ENCODE assay signal across 10 mouse cellular contexts in genomic region chr7:45819843-45820242, GRCm38 (mm10). TPM values are rescaled to one million over a fixed set of nuclear protein-coding genes. Genes with fewer than 3 reads are reported as not detected.
DNase-seq lines count a peak whose midpoint lies in the region; ATAC-seq and TF ChIP-seq lines count a peak whose summit lies in the region.
"Had no signal": no experiment of that assay in that cellular context is flagged by ENCODE, and none has a peak within 500 bp of the region (broad histone marks: within the 10 kb centered on the region; RNA-seq: fewer than 3 reads in every experiment).

No protein-coding gene starts in this region.

- H3K4me1 ChIP-seq in forebrain, embryonic 12.5 days = peaks cover 13% of the 10 kb centered on the region
- H3K4me1 ChIP-seq in forebrain, embryonic 11.5 days (replicated peaks; ENCODE audit: control insufficient read depth, insufficient read depth, low read length) = peaks cover 10% of the 10 kb centered on the region; the same call in 1 of the 2 replicates
- peaks cover 18% of the 10 kb centered on the region for H3K4me1 ChIP-seq in liver, embryonic 12.5 days
- H3K4me1 ChIP-seq in liver, postnatal 0 days (ENCODE audit: insufficient read depth) = peaks cover 2% of the 10 kb centered on the region; the same call in 1 of the 2 replicates
- H3K4me1 ChIP-seq in hindbrain, embryonic 12.5 days = peaks cover 15% of the 10 kb centered on the region
- peaks cover 6% of the 10 kb centered on the region for H3K4me1 ChIP-seq in liver, embryonic 15.5 days (replicated peaks)

- no peak for TF ChIP-seq CTCF in liver, postnatal 0 days (IDR thresholded peaks at IDR 0.05; ENCODE audit: low read depth)

- peaks cover 21% of the 10 kb centered on the region for H3K36me3 ChIP-seq in forebrain, embryonic 12.5 days (replicated peaks)
- H3K36me3 ChIP-seq in forebrain, embryonic 11.5 days (ENCODE audit: control insufficient read depth, insufficient read depth, low read length) = no peaks in the 10 kb centered on the region; the same call in 1 of the 2 replicates
- peaks cover 27% of the 10 kb centered on the region for H3K36me3 ChIP-seq in liver, embryonic 12.5 days
- no peaks in the 10 kb centered on the region; the same call in 1 of the 2 replicates for H3K36me3 ChIP-seq in liver, postnatal 0 days (replicated peaks; ENCODE audit: insufficient read depth, low read length)
- peaks cover 18% of the 10 kb centered on the region for H3K36me3 ChIP-seq in hindbrain, embryonic 12.5 days
- H3K36me3 ChIP-seq in liver, embryonic 15.5 days (replicated peaks) = peaks cover 12% of the 10 kb centered on the region

- no peak for DNase-seq in forebrain, embryonic 11.5 days (ENCODE audit: low spot score)
- DNase-seq in liver, postnatal 0 days = no peak
- no peak for DNase-seq in yolk sac, embryonic 10.5 days (ENCODE audit: low spot score)
- no peak for DNase-seq in spleen, adult 12 weeks (ENCODE audit: low spot score)
- DNase-seq: embryo, embryonic 11 days; right cerebral cortex, adult 18-20 months had no signal

- ATAC-seq in forebrain, embryonic 12.5 days (ENCODE audit: low FRiP score) = no peak
- ATAC-seq in forebrain, embryonic 11.5 days (replicated peaks; ENCODE audit: low FRiP score) = no peak
- ATAC-seq in liver, embryonic 12.5 days = no peak
- ATAC-seq in liver, postnatal 0 days = no peak
- no peak for ATAC-seq in hindbrain, embryonic 12.5 days (ENCODE audit: low FRiP score)
- no peak for ATAC-seq in liver, embryonic 15.5 days (ENCODE audit: insufficient read depth)

- H3K27ac ChIP-seq in forebrain, embryonic 12.5 days = no peak overlapping the region
- H3K27ac ChIP-seq in forebrain, embryonic 11.5 days (ENCODE audit: low read depth, low read length) = no peak overlapping the region
- no peak overlapping the region for H3K27ac ChIP-seq in liver, embryonic 12.5 days
- no peak overlapping the region for H3K27ac ChIP-seq in liver, postnatal 0 days (ENCODE audit: low read depth)
- H3K27ac ChIP-seq in hindbrain, embryonic 12.5 days = no peak overlapping the region; the same call in 1 of the 2 replicates
- no peak overlapping the region for H3K27ac ChIP-seq in liver, embryonic 15.5 days (replicated peaks)

- H3K27me3 ChIP-seq in forebrain, embryonic 12.5 days = peaks cover 16% of the 10 kb centered on the region
- no peaks in the 10 kb centered on the region for H3K27me3 ChIP-seq in forebrain, embryonic 11.5 days (ENCODE audit: control insufficient read depth, insufficient read depth, low read length)
- H3K27me3 ChIP-seq in liver, embryonic 12.5 days (replicated peaks) = peaks cover 24% of the 10 kb centered on the region
- H3K27me3 ChIP-seq in liver, postnatal 0 days (ENCODE audit: insufficient read depth, low read length) = 0 out of 2 replicates have a peak, but pooled peaks cover 2% of the 10 kb centered on the region
- H3K27me3 ChIP-seq in hindbrain, embryonic 12.5 days = peaks cover 19% of the 10 kb centered on the region
- peaks cover 21% of the 10 kb centered on the region for H3K27me3 ChIP-seq in liver, embryonic 15.5 days

- no peaks in the 10 kb centered on the region for H3K9me3 ChIP-seq in forebrain, embryonic 12.5 days
- no peaks in the 10 kb centered on the region for H3K9me3 ChIP-seq in forebrain, embryonic 11.5 days (ENCODE audit: control insufficient read depth, low read length)
- H3K9me3 ChIP-seq in liver, embryonic 12.5 days (replicated peaks) = no peaks in the 10 kb centered on the region
- no peaks in the 10 kb centered on the region for H3K9me3 ChIP-seq in liver, postnatal 0 days (ENCODE audit: low read length)
- no peaks in the 10 kb centered on the region for H3K9me3 ChIP-seq in hindbrain, embryonic 12.5 days (replicated peaks)
- H3K9me3 ChIP-seq in liver, embryonic 15.5 days (replicated peaks) = no peaks in the 10 kb centered on the region

- TF ChIP-seq EP300 in liver, postnatal 0 days (IDR thresholded peaks at IDR 0.05; ENCODE audit: low read depth) = no peak

- 8% methylated on average over 25 of the region's 25 CpGs for WGBS in forebrain, embryonic 12.5 days
- WGBS in forebrain, embryonic 11.5 days = 9% methylated on average over 25 of the region's 25 CpGs
- 13% methylated on average over 25 of the region's 25 CpGs for WGBS in liver, embryonic 12.5 days (ENCODE audit: insufficient replicate concordance)
- 12% methylated on average over 25 of the region's 25 CpGs for WGBS in liver, postnatal 0 days (ENCODE audit: insufficient replicate concordance)
- WGBS in hindbrain, embryonic 12.5 days = 7% methylated on average over 23 of the region's 25 CpGs
- 14% methylated on average over 25 of the region's 25 CpGs for WGBS in liver, embryonic 15.5 days (ENCODE audit: insufficient replicate concordance)

- H3K4me2 ChIP-seq in forebrain, embryonic 12.5 days = 0 out of 2 replicates have a peak overlapping the region, but pooled peaks have one; percentile 8
- H3K4me2 ChIP-seq in forebrain, embryonic 11.5 days (ENCODE audit: low read depth, low read length, severe bottlenecking) = no peak overlapping the region
- peak overlapping the region; percentile 43 for H3K4me2 ChIP-seq in liver, embryonic 12.5 days
- H3K4me2 ChIP-seq in liver, postnatal 0 days (ENCODE audit: low read depth, low read length) = no peak overlapping the region
- peak overlapping the region; percentile 29 for H3K4me2 ChIP-seq in hindbrain, embryonic 12.5 days (replicated peaks)
- H3K4me2 ChIP-seq in liver, embryonic 15.5 days = peak overlapping the region; percentile 18; the same call in 1 of the 2 replicates

- H3K4me3 ChIP-seq in forebrain, embryonic 12.5 days (replicated peaks) = peak overlapping the region; percentile 2; the same call in 1 of the 2 replicates
- no peak overlapping the region for H3K4me3 ChIP-seq in forebrain, embryonic 11.5 days (ENCODE audit: low read depth, low read length)
- H3K4me3 ChIP-seq in liver, embryonic 12.5 days = 0 out of 2 replicates have a peak overlapping the region, but pooled peaks have one; percentile 7
- H3K4me3 ChIP-seq in liver, postnatal 0 days (ENCODE audit: low read depth, low read length) = no peak overlapping the region
- H3K4me3 ChIP-seq in hindbrain, embryonic 12.5 days = no peak overlapping the region
- H3K4me3 ChIP-seq in liver, embryonic 15.5 days (replicated peaks) = no peak overlapping the region

- peak overlapping the region; percentile 25; the same call in 1 of the 2 replicates for H3K9ac ChIP-seq in forebrain, embryonic 12.5 days
- H3K9ac ChIP-seq in forebrain, embryonic 11.5 days (ENCODE audit: low read length) = no peak overlapping the region
- H3K9ac ChIP-seq in liver, embryonic 12.5 days = no peak overlapping the region
- no peak overlapping the region for H3K9ac ChIP-seq in liver, postnatal 0 days (replicated peaks)
- H3K9ac ChIP-seq in hindbrain, embryonic 12.5 days = no peak overlapping the region
- no peak overlapping the region for H3K9ac ChIP-seq in liver, embryonic 15.5 days

RNA-seq across cellular contexts. Expression of gene Kcnj14, which starts 4.7 kb away (rescaled TPM):
- 0.73 and 0.95 TPM in 2 replicates for polyA plus RNA-seq in forebrain, embryonic 12.5 days (2016; fragmentation: Nextera tagmentation; extraction: Ambion mirVana)
- 0.37 and 0.45 TPM in 2 replicates for polyA plus RNA-seq in forebrain, embryonic 11.5 days (2014; fragmentation: Nextera tagmentation; extraction: Ambion mirVana)
- polyA plus RNA-seq in liver, embryonic 12.5 days (2016; fragmentation: Nextera tagmentation; extraction: Ambion mirVana) = 0.27 and 0.50 TPM in 2 replicates
- polyA plus RNA-seq in liver, postnatal 0 days (2015; fragmentation: Nextera tagmentation; extraction: Ambion mirVana) = 0.11 and 0.32 TPM in 2 replicates
- 0.80 and 0.96 TPM in 2 replicates for polyA plus RNA-seq in hindbrain, embryonic 12.5 days (2016; fragmentation: Nextera tagmentation; extraction: Ambion mirVana)
- polyA plus RNA-seq in liver, embryonic 15.5 days (2015; fragmentation: Nextera tagmentation; extraction: Ambion mirVana) = 0.06 and 0.12 TPM in 2 replicates

RNA-seq across cellular contexts. Expression of gene Cyth2, which starts 5.5 kb away (rescaled TPM):
- polyA plus RNA-seq in forebrain, embryonic 12.5 days (2016; fragmentation: Nextera tagmentation; extraction: Ambion mirVana) = 275 and 276 TPM in 2 replicates
- polyA plus RNA-seq in forebrain, embryonic 11.5 days (2014; fragmentation: Nextera tagmentation; extraction: Ambion mirVana) = 194 and 207 TPM in 2 replicates
- polyA plus RNA-seq in liver, embryonic 12.5 days (2016; fragmentation: Nextera tagmentation; extraction: Ambion mirVana) = 47.1 and 54.2 TPM in 2 replicates
- polyA plus RNA-seq in liver, postnatal 0 days (2015; fragmentation: Nextera tagmentation; extraction: Ambion mirVana) = 21.4 and 24.2 TPM in 2 replicates
- polyA plus RNA-seq in hindbrain, embryonic 12.5 days (2016; fragmentation: Nextera tagmentation; extraction: Ambion mirVana) = 280 and 284 TPM in 2 replicates
- polyA plus RNA-seq in liver, embryonic 15.5 days (2015; fragmentation: Nextera tagmentation; extraction: Ambion mirVana) = 30.4 and 30.9 TPM in 2 replicates

RNA-seq across cellular contexts. Expression of gene Grwd1, which starts 10.9 kb away (rescaled TPM):
- 55.5 and 60.0 TPM in 2 replicates for polyA plus RNA-seq in forebrain, embryonic 12.5 days (2016; fragmentation: Nextera tagmentation; extraction: Ambion mirVana)
- polyA plus RNA-seq in forebrain, embryonic 11.5 days (2014; fragmentation: Nextera tagmentation; extraction: Ambion mirVana) = 84.8 and 88.2 TPM in 2 replicates
- 61.4 and 67.0 TPM in 2 replicates for polyA plus RNA-seq in liver, embryonic 12.5 days (2016; fragmentation: Nextera tagmentation; extraction: Ambion mirVana)
- 18.3 and 19.3 TPM in 2 replicates for polyA plus RNA-seq in liver, postnatal 0 days (2015; fragmentation: Nextera tagmentation; extraction: Ambion mirVana)
- 43.2 and 45.8 TPM in 2 replicates for polyA plus RNA-seq in hindbrain, embryonic 12.5 days (2016; fragmentation: Nextera tagmentation; extraction: Ambion mirVana)
- 24.7 and 25.3 TPM in 2 replicates for polyA plus RNA-seq in liver, embryonic 15.5 days (2015; fragmentation: Nextera tagmentation; extraction: Ambion mirVana)

RNA-seq across cellular contexts. Expression of gene Sult2b1, which starts 35.4 kb away (rescaled TPM):
- 1.5 and 1.9 TPM in 2 replicates for polyA plus RNA-seq in forebrain, embryonic 12.5 days (2016; fragmentation: Nextera tagmentation; extraction: Ambion mirVana)
- polyA plus RNA-seq in forebrain, embryonic 11.5 days (2014; fragmentation: Nextera tagmentation; extraction: Ambion mirVana) = 1.4 and 1.6 TPM in 2 replicates
- polyA plus RNA-seq in liver, embryonic 12.5 days (2016; fragmentation: Nextera tagmentation; extraction: Ambion mirVana) = 0.77 and 0.81 TPM in 2 replicates
- polyA plus RNA-seq in liver, postnatal 0 days (2015; fragmentation: Nextera tagmentation; extraction: Ambion mirVana) = 0.26 and 0.38 TPM in 2 replicates
- polyA plus RNA-seq in hindbrain, embryonic 12.5 days (2016; fragmentation: Nextera tagmentation; extraction: Ambion mirVana) = 2.4 and 3.0 TPM in 2 replicates
- 0.07 and 0.22 TPM in 2 replicates for polyA plus RNA-seq in liver, embryonic 15.5 days (2015; fragmentation: Nextera tagmentation; extraction: Ambion mirVana)

RNA-seq across cellular contexts. Expression of gene Lmtk3, which starts 36.3 kb away (rescaled TPM):
- 10.2 and 10.8 TPM in 2 replicates for polyA plus RNA-seq in forebrain, embryonic 12.5 days (2016; fragmentation: Nextera tagmentation; extraction: Ambion mirVana)
- 5.2 and 6.6 TPM in 2 replicates for polyA plus RNA-seq in forebrain, embryonic 11.5 days (2014; fragmentation: Nextera tagmentation; extraction: Ambion mirVana)
- polyA plus RNA-seq in liver, embryonic 12.5 days (2016; fragmentation: Nextera tagmentation; extraction: Ambion mirVana) = 0.10 and 0.32 TPM in 2 replicates
- polyA plus RNA-seq in liver, postnatal 0 days (2015; fragmentation: Nextera tagmentation; extraction: Ambion mirVana) = not detected in 2 replicates
- polyA plus RNA-seq in hindbrain, embryonic 12.5 days (2016; fragmentation: Nextera tagmentation; extraction: Ambion mirVana) = 8.4 and 11.9 TPM in 2 replicates
- polyA plus RNA-seq in liver, embryonic 15.5 days (2015; fragmentation: Nextera tagmentation; extraction: Ambion mirVana) = not detected in 2 replicates

Comparison
In these comparisons a context has a peak if more than half of its experiments do, and no peak if none do; other contexts are left out.
1. H3K4me2 ChIP-seq: peak in forebrain, embryonic 12.5 days (single experiment), liver, embryonic 12.5 days (single experiment), hindbrain, embryonic 12.5 days (single experiment) and liver, embryonic 15.5 days (single experiment); none in forebrain, embryonic 11.5 days (single experiment) and liver, postnatal 0 days (single experiment).
2. H3K4me3 ChIP-seq: peak in forebrain, embryonic 12.5 days (single experiment) and liver, embryonic 12.5 days (single experiment); none in forebrain, embryonic 11.5 days (single experiment), liver, postnatal 0 days (single experiment), hindbrain, embryonic 12.5 days (single experiment) and liver, embryonic 15.5 days (single experiment).